Mouse (Mus musculus): Measurements from ENCODE around the gene Zcchc24. TPM values are rescaled to one million over a fixed set of nuclear protein-coding genes. Genes with fewer than 3 reads are reported as not detected.

Gene Zcchc24
- polyA plus RNA-seq (2014; fragmentation: Illumina TruSeq; extraction: RNeasy Lipid Tissue Mini Kit (QIAGEN cat#74804); ENCODE audit: low read depth, low replicate concordance): 36.5 TPM

GRCm38 (mm10) chr14:25768915-25769625, at the start of gene Zcchc24:
Gene Zcchc24 (minus strand): TSS chr14:25769039.

GRCm38 (mm10) chr14:25693888-25694568, 74.8 kb downstream of the Zcchc24 start, which contains the start of gene Ppif:
Gene Ppif (plus strand): TSS chr14:25694154.

Other genes starting within 250 kb of the Zcchc24 start
- 16.3 TPM for gene Ppif, start 74.9 kb downstream of the Zcchc24 start, polyA plus RNA-seq (2014; fragmentation: Illumina TruSeq; extraction: RNeasy Lipid Tissue Mini Kit (QIAGEN cat#74804); ENCODE audit: low read depth, low replicate concordance)
- 48.4 TPM for gene Anxa11, start 73.1 kb upstream of the Zcchc24 start, polyA plus RNA-seq (2014; fragmentation: Illumina TruSeq; extraction: RNeasy Lipid Tissue Mini Kit (QIAGEN cat#74804); ENCODE audit: low read depth, low replicate concordance)
- 24.9 TPM for gene Plac9a, start 134.1 kb upstream of the Zcchc24 start, polyA plus RNA-seq (2014; fragmentation: Illumina TruSeq; extraction: RNeasy Lipid Tissue Mini Kit (QIAGEN cat#74804); ENCODE audit: low read depth, low replicate concordance)
- gene Tmem254a, start 158.6 kb upstream of the Zcchc24 start, polyA plus RNA-seq (2014; fragmentation: Illumina TruSeq; extraction: RNeasy Lipid Tissue Mini Kit (QIAGEN cat#74804); ENCODE audit: low read depth, low replicate concordance): 16.4 TPM
- gene Cphx1, start 169.3 kb upstream of the Zcchc24 start, polyA plus RNA-seq (2014; fragmentation: Illumina TruSeq; extraction: RNeasy Lipid Tissue Mini Kit (QIAGEN cat#74804); ENCODE audit: low read depth, low replicate concordance): 0.45 TPM
- 0.34 TPM for gene Duxbl1, start 209.5 kb upstream of the Zcchc24 start, polyA plus RNA-seq (2014; fragmentation: Illumina TruSeq; extraction: RNeasy Lipid Tissue Mini Kit (QIAGEN cat#74804); ENCODE audit: low read depth, low replicate concordance)

All from adipose tissue, adult 10 weeks (tissue).